Comparison of ENCODE assay signal across 9 mouse cellular contexts in the genomic region with DNA sequence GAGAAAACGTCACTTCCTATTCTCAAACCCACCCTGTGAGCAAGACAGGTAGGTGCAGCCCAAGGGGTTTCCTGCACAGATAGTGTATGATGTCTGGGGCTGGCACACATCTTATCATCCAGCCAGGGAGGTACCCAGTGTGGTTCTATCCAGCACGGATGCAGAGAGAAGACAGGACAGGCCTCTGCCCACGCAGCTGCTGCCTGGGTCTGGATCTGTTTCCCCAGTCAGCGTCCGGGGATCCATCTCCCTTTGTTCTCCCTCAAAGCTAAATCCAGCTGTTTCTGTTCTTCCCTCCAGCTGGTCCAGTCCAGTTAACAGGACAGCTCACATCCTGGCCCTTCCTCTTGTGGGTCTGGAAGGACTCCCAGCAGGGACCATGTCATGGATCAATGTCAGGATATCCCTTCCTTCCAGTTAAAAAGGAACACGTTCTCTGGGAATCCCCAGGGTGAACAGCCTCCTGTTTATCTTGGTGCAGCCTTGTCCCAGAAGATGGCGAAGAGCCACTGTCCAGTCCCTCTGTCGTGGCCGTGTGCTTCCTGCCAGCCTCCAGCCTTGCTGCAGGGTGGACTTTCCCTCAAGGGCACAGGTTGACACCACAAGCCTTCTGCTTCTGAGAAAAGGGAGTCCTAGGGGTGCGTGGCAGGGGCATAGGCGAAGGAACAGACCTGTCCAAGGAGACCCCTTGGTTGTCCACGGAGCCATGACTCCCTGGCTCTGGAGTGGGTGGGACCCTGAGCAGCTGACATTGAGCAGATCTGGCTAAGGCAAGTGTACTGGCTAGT.
DNase-seq lines count a peak whose midpoint lies in the region; ATAC-seq lines count a peak whose summit lies in the region.
"Had no signal": no experiment of that assay in that cellular context is flagged by ENCODE, and none has a peak within 500 bp of the region (broad histone marks: within the 10 kb centered on the region; RNA-seq: fewer than 3 reads in every experiment).

No protein-coding gene starts in this region.

- H3K27ac ChIP-seq in embryonic facial prominence, embryonic 10.5 days (replicated peaks) = peak overlapping the region; percentile 4; the same call in 1 of the 2 replicates
- no peak overlapping the region for H3K27ac ChIP-seq in liver, embryonic 15.5 days (replicated peaks)
- H3K27ac ChIP-seq: embryonic facial prominence, embryonic 12.5 days had no signal

- DNase-seq in 3134 (ENCODE audit: extremely low read depth, insufficient read length, low spot score) = peak; percentile 39
- DNase-seq in embryonic facial prominence, embryonic 10.5 days (ENCODE audit: low spot score) = no peak
- peak; percentile 61 to 73 for DNase-seq in heart, postnatal 36 days
- DNase-seq in layer of hippocampus, adult 18-20 months (ENCODE audit: low spot score in 2 of 2) = no peak
- no peak for DNase-seq in cerebellum, adult 8-10 months
- no peak for DNase-seq in c-Kit-positive CD71-positive TER-119-positive erythroid progenitor cells, embryonic 14.5 days (ENCODE audit: low spot score)

- peak; percentile 47; the same call in 1 of the 2 replicates for ATAC-seq in liver, embryonic 15.5 days (ENCODE audit: insufficient read depth)
- ATAC-seq in granulocyte monocyte progenitor cell, adult 5-6 weeks (replicated peaks; ENCODE audit: poor library complexity, severe bottlenecking) = no peak

- H3K4me3 ChIP-seq in embryonic facial prominence, embryonic 10.5 days = no peak overlapping the region
- H3K4me3 ChIP-seq in liver, embryonic 15.5 days (replicated peaks) = no peak overlapping the region
- H3K4me3 ChIP-seq: embryonic facial prominence, embryonic 12.5 days had no signal

- H3K9me3 ChIP-seq in embryonic facial prominence, embryonic 10.5 days = no peaks in the 10 kb centered on the region
- H3K9me3 ChIP-seq in liver, embryonic 15.5 days (replicated peaks) = no peaks in the 10 kb centered on the region
- H3K9me3 ChIP-seq: embryonic facial prominence, embryonic 12.5 days had no signal

- no peak overlapping the region for H3K9ac ChIP-seq in liver, embryonic 15.5 days
- H3K9ac ChIP-seq: embryonic facial prominence, embryonic 12.5 days had no signal

- no peak overlapping the region for H3K4me2 ChIP-seq in liver, embryonic 15.5 days
- H3K4me2 ChIP-seq: embryonic facial prominence, embryonic 12.5 days had no signal

- intact Hi-C loops in heart, postnatal 36 days (cut with DNase I) = no loop called here

- H3K36me3 ChIP-seq in embryonic facial prominence, embryonic 10.5 days (replicated peaks) = no peaks in the 10 kb centered on the region
- no peaks in the 10 kb centered on the region for H3K36me3 ChIP-seq in liver, embryonic 15.5 days (replicated peaks)
- H3K36me3 ChIP-seq: embryonic facial prominence, embryonic 12.5 days had no signal

- 75% methylated on average over 12 of the region's 12 CpGs for WGBS in embryonic facial prominence, embryonic 10.5 days
- 43% methylated on average over 12 of the region's 12 CpGs for WGBS in liver, embryonic 15.5 days (ENCODE audit: insufficient replicate concordance)

- no peaks in the 10 kb centered on the region for H3K27me3 ChIP-seq in embryonic facial prominence, embryonic 10.5 days (replicated peaks; ENCODE audit: low read depth, poor library complexity, severe bottlenecking)
- H3K27me3 ChIP-seq in liver, embryonic 15.5 days = no peaks in the 10 kb centered on the region
- H3K27me3 ChIP-seq: embryonic facial prominence, embryonic 12.5 days had no signal

- peaks cover 21% of the 10 kb centered on the region for H3K4me1 ChIP-seq in embryonic facial prominence, embryonic 10.5 days
- H3K4me1 ChIP-seq in liver, embryonic 15.5 days (replicated peaks) = no peaks in the 10 kb centered on the region; the same call in 1 of the 2 replicates

Comparison
In these comparisons a context has a peak if more than half of its experiments do, and no peak if none do; other contexts are left out.
1. DNase-seq: peak in 3134 (single experiment) and heart, postnatal 36 days (2 of 2); none in embryonic facial prominence, embryonic 10.5 days (single experiment), layer of hippocampus, adult 18-20 months (0 of 2), cerebellum, adult 8-10 months (single experiment) and c-Kit-positive CD71-positive TER-119-positive erythroid progenitor cells, embryonic 14.5 days (single experiment).